Mouse (Mus musculus) gastrocnemius, adult 8-10 months (tissue): Measurements from ENCODE around the gene Hid1. TPM values are rescaled to one million over a fixed set of nuclear protein-coding genes. Genes with fewer than 3 reads are reported as not detected.
A peak's percentile ranks its signal among the peaks of the same experiment; 100 is the strongest.

Experiments
- DNase-seq, 2 experiments: peaks; one replicate each; pipeline ENCODE4 v3.0.0; 2022; ENCODE audit warnings: low spot score in 2 of 2
- total RNA-seq, 4 experiments: library from RNA; stranded (reverse); gene quantifications; 2 replicates each; pipeline ENCODE4 v1.2.4; 2022

The Hid1 gene
- total RNA-seq, 4 experiments from 2014 or later, result 0.68 to 2.7 (median 1.2) TPM

- DNase-seq, result no peak
Observed at GRCm38 (mm10) chr11:115374695-115375425, 7.3 kb upstream of the Hid1 start.

GRCm38 (mm10) chr11:115373805-115374694, 6.5 kb upstream of the Hid1 start:
- peak; percentile 46 to 59 for DNase-seq

DNA sequence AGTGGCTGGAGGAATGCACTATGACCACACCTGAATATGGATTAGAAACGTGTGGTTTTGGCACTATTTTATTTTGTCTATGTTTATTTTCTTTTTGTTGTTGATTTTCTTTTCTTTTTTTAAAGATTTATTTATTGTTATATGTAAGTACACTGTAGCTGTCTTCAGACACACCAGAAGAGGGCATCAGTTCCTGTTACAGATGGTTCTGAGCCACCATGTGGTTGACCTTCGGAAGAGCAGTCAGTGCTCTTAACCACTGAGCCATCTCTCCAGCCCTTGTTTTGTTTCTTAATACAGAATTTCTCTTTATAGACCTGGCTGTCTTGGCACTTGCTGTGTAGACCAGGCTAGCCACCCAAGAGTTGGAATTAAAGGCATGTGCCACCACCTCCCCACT, 5.2 kb upstream of the Hid1 start:
- DNase-seq, result no peak

GRCm38 (mm10) chr11:115372015-115372414, 4.5 kb upstream of the Hid1 start:
- no peak for DNase-seq

- DNase-seq, result no peak
Observed at GRCm38 (mm10) chr11:115371354-115371753, 3.8 kb upstream of the Hid1 start.

GRCm38 (mm10) chr11:115370368-115370767, 2.8 kb upstream of the Hid1 start:
- DNase-seq, result no peak

- no peak for DNase-seq
Observed at GRCm38 (mm10) chr11:115366706-115367394, 706 bp downstream of the Hid1 start.

- no peak for DNase-seq
Observed at GRCm38 (mm10) chr11:115366039-115366705, 1.4 kb downstream of the Hid1 start.

DNA sequence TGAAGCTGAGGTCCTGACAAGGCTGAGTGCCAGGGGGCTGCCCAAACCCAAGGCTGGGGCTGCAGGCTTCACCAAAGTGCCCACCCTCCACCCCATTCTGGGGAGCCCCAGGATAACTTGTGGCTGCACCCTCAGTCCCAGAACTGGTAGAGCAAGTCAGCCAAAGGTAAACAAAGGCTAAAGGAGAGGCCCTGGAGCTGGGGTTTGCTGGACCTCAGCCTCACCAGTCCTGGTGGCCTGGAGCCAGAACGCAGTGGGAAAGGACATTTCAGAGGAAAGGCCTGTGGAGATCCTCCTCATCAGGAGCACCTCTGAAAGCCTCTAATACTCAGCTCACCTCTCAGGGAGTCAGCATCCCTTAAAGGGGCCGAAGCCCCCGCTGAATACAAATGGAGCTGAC, 3.4 kb downstream of the Hid1 start:
- DNase-seq, result no peak

DNA sequence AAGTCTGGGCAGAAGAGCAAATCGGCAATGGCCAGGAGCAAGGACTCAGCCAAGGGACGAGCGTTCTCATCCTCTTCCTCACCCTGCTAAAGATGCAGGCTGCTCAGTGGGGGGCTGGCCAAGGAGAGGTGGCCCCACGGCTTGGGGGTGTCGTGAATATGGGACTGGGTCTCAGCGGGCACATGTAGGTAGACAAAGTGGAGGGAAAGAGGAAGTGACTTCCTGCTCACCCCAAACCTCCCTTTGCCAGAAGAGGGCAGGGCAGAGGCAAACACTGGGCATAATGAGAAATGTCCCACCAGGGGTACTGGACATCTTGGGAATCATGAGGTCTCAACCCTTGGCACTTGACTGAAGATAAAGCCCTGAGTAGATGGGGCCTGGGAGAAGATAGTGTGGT, 7.8 kb downstream of the Hid1 start:
- no peak for DNase-seq

DNA sequence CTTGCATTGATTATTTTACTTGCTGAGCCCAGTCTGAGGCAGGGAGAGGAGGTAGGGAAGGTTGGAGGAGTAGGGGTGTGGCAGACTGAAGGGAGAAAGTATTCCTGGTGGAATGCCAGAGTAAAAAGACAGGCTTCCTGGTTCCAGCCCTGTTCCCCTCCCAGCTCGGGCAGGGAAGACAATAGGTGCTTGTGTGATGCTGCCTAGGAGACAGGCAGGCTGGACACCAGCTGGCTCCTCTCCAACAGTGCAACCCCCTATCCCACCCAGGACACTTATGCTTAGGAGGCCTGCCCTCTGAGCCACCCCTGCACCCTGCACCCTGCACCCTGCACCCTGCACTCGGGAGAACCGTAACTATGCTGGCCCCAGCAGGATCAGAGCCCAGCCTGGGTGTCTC, 8.3 kb downstream of the Hid1 start:
- DNase-seq, result no peak

DNA sequence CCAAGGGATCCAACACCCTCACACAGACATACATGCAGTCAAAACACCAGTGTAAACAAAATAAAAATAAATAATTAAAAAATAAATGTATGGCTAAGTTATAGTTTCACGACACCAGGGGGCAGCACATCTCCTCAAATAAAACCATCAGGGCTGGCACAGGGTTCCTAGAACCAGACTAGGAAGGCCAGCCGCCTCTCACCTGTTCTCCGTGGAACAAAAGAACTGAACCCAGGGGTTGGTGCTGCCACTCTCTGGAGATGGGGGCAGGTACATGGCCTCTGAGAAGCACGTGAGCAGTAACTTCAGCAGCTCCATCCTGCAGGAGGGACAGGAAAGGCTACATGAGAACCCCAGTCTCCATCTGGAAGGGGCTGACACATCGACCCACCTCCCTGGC, 9.1 kb downstream of the Hid1 start:
- peak; percentile 36 to 38 for DNase-seq

DNA sequence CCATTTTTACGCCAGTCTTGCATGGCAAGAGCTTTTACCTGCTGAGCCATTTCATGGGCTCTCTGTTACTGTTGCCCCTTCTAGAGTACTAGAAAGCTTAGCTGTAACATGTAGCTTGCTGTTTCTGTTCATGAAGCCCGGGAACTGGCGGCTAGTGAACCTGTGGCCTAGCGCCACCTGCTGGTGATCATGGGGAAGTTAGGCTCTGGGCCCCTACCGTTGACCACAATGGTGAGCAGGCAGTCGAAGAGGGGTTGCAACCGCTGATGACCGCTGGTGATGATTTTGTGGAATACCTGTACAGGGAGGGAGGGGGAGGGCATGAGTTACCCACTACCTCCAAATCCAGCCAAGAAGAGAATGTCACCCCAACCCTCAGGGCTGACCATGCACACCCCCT, 13.4 kb downstream of the Hid1 start:
- DNase-seq, result peak in 1 of 2 experiments; percentile 28

- no peak for DNase-seq
Observed at GRCm38 (mm10) chr11:115353375-115353774, 14.2 kb downstream of the Hid1 start.

DNA sequence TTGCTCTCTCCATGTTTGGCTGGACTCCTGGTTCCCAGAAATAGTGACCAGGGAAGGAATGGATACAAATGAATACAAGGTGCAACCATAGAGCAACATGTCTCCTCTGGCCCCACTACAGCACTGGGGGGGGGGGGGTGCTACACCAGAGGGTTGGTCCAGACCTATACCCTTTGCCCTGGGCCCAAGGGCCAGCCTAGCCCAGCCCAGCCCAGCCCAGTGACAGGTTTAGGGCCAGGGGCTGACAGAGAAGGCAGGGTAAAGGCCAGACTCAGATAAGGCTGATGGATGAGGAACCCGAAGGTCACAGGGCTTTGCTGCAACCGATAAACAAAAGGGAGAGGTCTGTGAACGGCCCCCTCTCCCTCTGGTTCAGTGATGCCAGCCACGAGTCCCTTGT, 17.6 kb downstream of the Hid1 start:
- DNase-seq, result no peak

DNA sequence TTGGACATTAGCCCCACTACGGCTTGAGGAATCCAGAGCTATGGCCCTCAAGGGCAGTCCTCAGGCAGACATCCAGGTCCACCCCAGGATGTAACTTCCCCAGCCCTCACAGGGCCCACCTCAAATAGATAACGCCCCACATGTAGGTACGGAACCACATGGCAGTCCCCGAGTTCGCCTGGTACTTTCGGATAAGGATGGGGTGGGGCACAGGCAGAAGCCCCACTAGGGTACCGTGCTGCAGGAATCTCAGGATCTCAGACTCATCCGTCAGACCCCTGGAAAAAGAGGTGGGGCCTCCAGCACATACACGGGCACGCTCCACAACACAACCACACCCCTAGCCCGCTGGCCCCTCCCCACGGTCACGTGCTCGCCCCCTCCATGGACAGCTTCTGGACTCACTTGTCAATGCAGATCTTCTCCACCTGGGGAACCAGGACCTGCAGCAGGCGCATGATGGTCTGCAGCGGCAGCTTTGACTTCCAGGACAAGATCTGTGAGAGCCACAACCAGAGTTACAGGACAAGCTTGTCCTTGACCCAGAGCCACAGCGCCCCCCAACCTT, 18.8 kb downstream of the Hid1 start:
- no peak for DNase-seq

GRCm38 (mm10) chr11:115345515-115345914, 22.0 kb downstream of the Hid1 start:
- DNase-seq, result no peak

DNA sequence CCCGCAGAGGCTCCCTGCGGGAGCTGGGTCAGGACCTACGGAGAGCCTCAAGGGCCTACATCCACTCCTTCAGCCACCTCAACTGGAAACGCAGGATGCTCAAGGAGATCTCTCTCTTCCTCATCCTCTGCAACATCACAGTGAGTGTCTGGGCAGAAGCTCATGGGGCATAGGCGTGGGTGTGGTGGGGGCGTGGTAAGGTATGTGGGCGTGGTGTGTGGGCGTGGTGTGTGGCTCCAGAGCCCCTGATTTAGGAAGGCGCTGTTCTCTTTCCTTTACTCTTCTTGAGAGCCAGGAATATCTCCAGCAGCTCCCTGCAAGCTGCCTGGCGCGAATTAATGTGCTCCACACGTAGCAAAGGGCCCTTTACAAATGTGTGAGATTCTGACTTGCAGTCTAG, 22.6 kb downstream of the Hid1 start:
- DNase-seq, result no peak

DNA sequence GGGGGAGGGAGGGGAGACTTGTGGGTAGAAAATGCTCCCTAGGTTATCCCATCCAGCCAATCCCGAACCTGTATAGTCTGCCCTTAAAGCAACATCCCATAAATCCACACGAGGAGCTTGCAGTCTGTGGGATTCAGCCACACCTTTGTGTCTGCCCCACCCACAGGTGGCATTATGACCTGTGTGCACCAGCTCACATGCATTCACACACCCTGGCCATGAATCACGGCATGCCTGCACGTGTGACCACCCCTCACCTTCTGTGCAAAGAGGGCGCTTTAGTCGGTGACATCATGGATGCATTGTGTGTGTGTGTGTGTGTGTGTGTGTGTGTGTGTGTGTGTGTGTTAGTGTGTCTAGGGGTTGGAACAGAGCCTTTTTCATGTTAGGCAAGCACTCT, 25.7 kb downstream of the Hid1 start:
- no peak for DNase-seq

GRCm38 (mm10) chr11:115341246-115341645, 26.3 kb downstream of the Hid1 start:
- no peak for DNase-seq

DNA sequence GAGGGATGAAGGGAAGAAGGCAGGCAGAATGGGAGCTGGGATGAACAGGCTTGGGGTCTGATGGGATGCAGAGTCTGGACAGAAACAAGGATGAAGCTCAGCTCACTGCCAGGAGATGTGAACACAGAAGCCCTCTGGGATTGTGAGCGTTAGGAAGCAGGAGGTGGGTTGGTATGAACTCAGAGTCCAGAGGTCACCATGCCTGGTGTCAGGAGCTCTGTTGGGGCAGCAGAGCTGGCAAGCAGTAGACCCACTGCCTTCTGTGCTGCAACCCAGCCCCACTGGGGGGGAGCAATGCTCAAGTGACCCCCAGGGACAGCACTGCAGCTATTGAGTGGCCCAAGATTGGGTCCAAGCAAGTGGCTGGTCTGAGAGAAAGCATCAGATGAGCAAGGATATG, 29.7 kb downstream of the Hid1 start:
- no peak for DNase-seq
